Mouse (Mus musculus) testis, adult 2 months (tissue): ENCODE results near the gene Gcc2.

Experiments
- CTCF ChIP-seq: fragments of 200-500 bp; IDR thresholded peaks from 2 replicates; pipeline ENCODE4 v1.5.1; 2012; ENCODE audit warnings: low read depth, mild to moderate bottlenecking, inconsistent platforms, low read length, moderate library complexity; ENCODE audit not compliant: control insufficient read depth, insufficient read depth, insufficient replicate concordance
- POLR2A ChIP-seq: fragments of 200-500 bp; IDR thresholded peaks from 2 replicates; pipeline ENCODE4 v1.6.1; 2012; ENCODE audit warnings: low read depth, mild to moderate bottlenecking, inconsistent platforms, low read length, moderate library complexity; ENCODE audit not compliant: control insufficient read depth

DNA sequence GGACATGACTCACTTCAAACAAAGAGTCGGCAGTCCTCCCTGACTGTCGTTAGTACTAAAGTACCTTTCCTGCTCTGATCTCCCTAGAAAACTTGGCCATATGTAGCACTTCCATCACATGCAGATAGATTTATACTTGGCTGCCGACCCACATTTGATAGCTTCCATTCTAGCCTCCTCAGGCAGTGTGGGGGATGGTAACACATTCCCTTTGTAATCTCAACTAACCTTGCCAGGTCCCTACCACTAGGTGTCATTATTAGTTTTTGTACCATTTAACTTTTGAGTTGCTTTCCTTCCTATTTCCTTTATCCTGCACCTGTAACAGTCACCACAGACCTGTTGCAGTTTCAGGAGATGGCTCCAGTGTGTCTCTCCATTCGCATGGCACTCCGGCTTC lies 3.2 kb downstream of the Gcc2 start:
- TF ChIP-seq POLR2A: no peak
- TF ChIP-seq CTCF: no peak
